Mouse (Mus musculus) kidney, adult 2 months (tissue): ENCODE results near the gene Kcnmb2. TPM values are rescaled to one million over a fixed set of nuclear protein-coding genes. Genes with fewer than 3 reads are reported as not detected.

Source experiments
- DNase-seq: peaks from one replicate; pipeline ENCODE4 v3.0.0; 2021
- H3K27ac ChIP-seq: fragments of 200-500 bp; 2 replicates; pipeline ENCODE4 v1.5.1; 2012; ENCODE audit warnings: low read depth, low read length, control low read depth, inconsistent platforms; ENCODE audit not compliant: insufficient read depth
- H3K27me3 ChIP-seq: fragments of 200-500 bp; replicated peaks from 2 replicates; pipeline ENCODE4 v1.6.1; 2012; ENCODE audit warnings: mild to moderate bottlenecking, moderate library complexity, low read length, inconsistent platforms; ENCODE audit not compliant: control insufficient read depth, insufficient read depth
- H3K36me3 ChIP-seq: fragments of 200-500 bp; 2 replicates; pipeline ENCODE4 v1.6.1; 2012; ENCODE audit warnings: mild to moderate bottlenecking, moderate library complexity, low read length, inconsistent platforms; ENCODE audit not compliant: control insufficient read depth, insufficient read depth
- H3K4me1 ChIP-seq: fragments of 200-500 bp; 2 replicates; pipeline ENCODE4 v1.6.1; 2011; ENCODE audit warnings: low read length; ENCODE audit not compliant: control insufficient read depth, insufficient read depth
- H3K4me3 ChIP-seq: fragments of 200-500 bp; 2 replicates; pipeline ENCODE4 v1.5.1; 2011; ENCODE audit warnings: mild to moderate bottlenecking, low read depth, low read length, control low read depth; ENCODE audit not compliant: insufficient read depth
- CTCF ChIP-seq: fragments of 200-500 bp; conservative IDR thresholded peaks from 2 replicates; pipeline ENCODE4 v1.5.1; 2011; ENCODE audit warnings: low read depth, mild to moderate bottlenecking, control low read depth, low read length, moderate library complexity, mixed read lengths; ENCODE audit not compliant: insufficient read depth, insufficient read length
- POLR2A ChIP-seq: fragments of 200-500 bp; IDR thresholded peaks from one replicate; pipeline ENCODE4 v1.6.1; 2011; ENCODE audit warnings: low read depth, low read length, control low read depth
- WGBS: fragments of 180-500 bp; shearing (Covaris S2); methylation state at CpG from one replicate; pipeline ENCODE4 v1.1.7; 2018; 5-methylcytosine and 5-hydroxymethylcytosine counted together
- polyA plus RNA-seq: library from polyadenylated mRNA; depleted of rRNA; stranded (reverse); fragments of >200 nt; gene quantifications from 2 replicates; pipeline ENCODE4 v1.2.3, GENCODE M21; 2012

The Kcnmb2 gene
- polyA plus RNA-seq, 1 experiment, result 0.05 TPM

DNA sequence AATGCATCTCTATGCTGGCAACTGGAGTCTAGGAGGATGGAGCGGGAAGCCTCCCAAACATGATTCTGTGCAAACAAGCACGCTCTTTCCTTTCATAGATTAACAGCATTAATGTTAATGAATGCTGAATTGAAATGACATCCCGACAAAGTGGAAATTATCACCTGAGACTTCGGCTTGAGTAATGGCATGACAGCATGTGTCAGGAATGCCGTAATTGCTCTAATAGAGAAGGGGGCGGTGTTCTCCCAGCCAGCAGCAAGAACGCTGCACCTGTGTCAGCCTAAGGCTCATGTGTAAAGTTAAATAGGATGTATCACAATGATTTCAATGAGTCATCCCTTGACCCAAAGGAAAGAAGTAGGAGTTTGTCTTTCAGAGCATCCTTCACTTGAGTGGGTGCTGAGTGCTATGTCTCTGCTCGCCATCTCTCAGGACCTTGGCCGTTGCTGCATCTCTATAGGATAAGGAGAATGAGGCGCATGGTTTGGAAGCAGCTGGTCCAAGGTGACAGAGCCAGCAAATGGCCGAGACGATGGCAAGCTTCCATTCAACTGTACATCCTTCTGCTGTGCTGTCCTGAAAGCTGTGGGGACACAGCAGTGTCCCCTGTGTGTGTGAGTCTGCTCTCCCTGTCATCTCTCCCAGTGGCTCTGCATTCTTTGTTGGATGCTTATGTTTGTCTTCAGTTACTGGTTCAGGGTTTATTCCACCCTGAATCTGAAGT, 110.1 kb downstream of the Kcnmb2 start:
- Histone ChIP-seq H3K36me3 (no peaks in the 10 kb centered on the region), H3K27ac (no peak overlapping the region), H3K4me1 (no peaks in the 10 kb centered on the region), H3K4me3 (no peak overlapping the region), H3K27me3 (no peaks in the 10 kb centered on the region)
- 77% methylated on average over 12 of the region's 12 CpGs for WGBS
- no peak for TF ChIP-seq POLR2A
- TF ChIP-seq CTCF, result no peak
- DNase-seq, result no peak

- TF ChIP-seq POLR2A, result no peak
- no peak for TF ChIP-seq CTCF
- no peak overlapping the region for H3K27ac ChIP-seq
- no peaks in the 10 kb centered on the region for H3K36me3 ChIP-seq
- no peaks in the 10 kb centered on the region for H3K4me1 ChIP-seq
- DNase-seq, result no peak
- H3K4me3 ChIP-seq, result no peak overlapping the region
- no peaks in the 10 kb centered on the region for H3K27me3 ChIP-seq
- WGBS, result 91% methylated on average over 6 of the region's 6 CpGs
Measured at GRCm38 (mm10) chr3:32020981-32021380, 118.7 kb downstream of the Kcnmb2 start.

GRCm38 (mm10) chr3:32029375-32030050, 127.2 kb downstream of the Kcnmb2 start:
- no peak for DNase-seq
- H3K27ac ChIP-seq, result no peak overlapping the region
- WGBS, result 43% methylated on average over 10 of the region's 10 CpGs
- no peaks in the 10 kb centered on the region; the same call in 1 of the 2 replicates for H3K27me3 ChIP-seq
- TF ChIP-seq POLR2A (no peak), CTCF (no peak)
- H3K36me3 ChIP-seq, result no peaks in the 10 kb centered on the region
- H3K4me1 ChIP-seq, result no peaks in the 10 kb centered on the region
- H3K4me3 ChIP-seq, result no peak overlapping the region

- 52% methylated on average over 9 of the region's 9 CpGs for WGBS
Measured at GRCm38 (mm10) chr3:32032381-32032780, 130.1 kb downstream of the Kcnmb2 start.

GRCm38 (mm10) chr3:32043814-32044213, 141.5 kb downstream of the Kcnmb2 start:
- Histone ChIP-seq H3K27ac (no peak overlapping the region), H3K4me3 (no peak overlapping the region), H3K36me3 (no peaks in the 10 kb centered on the region), H3K4me1 (no peaks in the 10 kb centered on the region), H3K27me3 (no peaks in the 10 kb centered on the region)
- TF ChIP-seq POLR2A (no peak), CTCF (no peak)
- 85% methylated on average over 3 of the region's 3 CpGs for WGBS
- DNase-seq, result no peak

More at GRCm38 (mm10) chr3:32032381-32032780, 130.1 kb downstream of the Kcnmb2 start:
- Histone ChIP-seq H3K4me1 (no peaks in the 10 kb centered on the region), H3K4me3 (no peak overlapping the region), H3K27me3 (no peaks in the 10 kb centered on the region; the same call in 1 of the 2 replicates), H3K27ac (no peak overlapping the region), H3K36me3 (no peaks in the 10 kb centered on the region)
- no peak for DNase-seq
- TF ChIP-seq CTCF (no peak), POLR2A (no peak)

DNA sequence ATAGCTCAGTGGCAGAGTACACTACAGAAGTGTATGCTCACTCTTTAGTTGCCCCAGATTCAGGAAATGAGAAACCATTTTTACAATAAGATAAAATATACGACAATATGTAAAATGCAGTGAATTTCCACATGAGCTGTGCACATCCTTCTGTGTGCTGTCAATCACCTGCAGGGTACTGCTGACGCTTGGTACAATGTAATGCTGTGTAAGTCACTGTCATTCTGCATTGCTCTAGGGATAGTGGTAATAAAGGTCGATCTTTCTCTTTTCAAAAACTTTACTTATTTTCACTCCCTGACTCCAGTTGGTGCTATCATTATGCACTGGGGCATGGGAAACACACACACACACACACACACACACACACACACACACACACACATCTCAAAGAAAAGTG, 146.5 kb downstream of the Kcnmb2 start:
- Histone ChIP-seq H3K27ac (no peak overlapping the region), H3K27me3 (no peaks in the 10 kb centered on the region), H3K4me1 (no peaks in the 10 kb centered on the region), H3K4me3 (no peak overlapping the region), H3K36me3 (no peaks in the 10 kb centered on the region)
- DNase-seq, result no peak
- TF ChIP-seq POLR2A (no peak), CTCF (no peak)
- 90% methylated on average over 3 of the region's 3 CpGs for WGBS

DNA sequence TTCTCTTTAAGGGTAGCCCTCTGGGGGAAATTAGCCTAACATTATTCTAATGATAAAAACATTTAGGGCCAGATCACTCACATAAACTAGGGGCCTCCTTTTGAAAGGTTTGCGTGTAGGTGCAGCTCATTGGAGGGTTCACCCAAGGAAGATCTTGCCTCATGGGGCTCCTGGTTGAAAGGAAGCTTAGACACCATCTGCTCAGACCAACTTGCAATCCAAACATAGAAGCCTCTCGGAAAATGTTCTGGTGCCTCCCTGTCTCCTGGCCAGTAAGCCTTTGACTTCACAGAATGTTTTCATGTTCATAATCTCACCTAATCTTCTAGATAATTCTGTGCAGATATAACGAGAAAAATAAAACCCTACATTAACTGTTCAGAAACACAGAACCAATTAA, 150.3 kb downstream of the Kcnmb2 start:
- Histone ChIP-seq H3K4me1 (no peaks in the 10 kb centered on the region), H3K27ac (no peak overlapping the region), H3K27me3 (no peaks in the 10 kb centered on the region), H3K4me3 (no peak overlapping the region), H3K36me3 (no peaks in the 10 kb centered on the region)
- no peak for TF ChIP-seq POLR2A
- TF ChIP-seq CTCF, result no peak
- no peak for DNase-seq
- 77% methylated on average over 3 of the region's 3 CpGs for WGBS
